Mouse (Mus musculus) left cerebral cortex, postnatal 25 days (tissue): Measurements from ENCODE around the gene Crygs. TPM values are rescaled to one million over a fixed set of nuclear protein-coding genes. Genes with fewer than 3 reads are reported as not detected.
"Not testable (repeated sequence)": the region's sequence is repeated elsewhere in the genome, so short reads cannot be mapped to it uniquely, and the experiment has no call there.

Source experiments
- DNase-seq, 2 experiments: peaks; one replicate each; pipeline ENCODE4 v3.0.0; 2022; ENCODE audit warnings: low spot score in 2 of 2, mixed read lengths in 1 of 2
- intact Hi-C: fragments of 180-260 bp; cut with DNase I; formaldehyde crosslinking; loops from one replicate; pipeline ENCODE4 v1.15.1; 2025
- total RNA-seq, 2 experiments: library from RNA; stranded (reverse); gene quantifications; 2 replicates each; pipeline ENCODE4 v1.2.3; 2021

Gene Crygs
- total RNA-seq, 2 experiments from 2014 or later, result 0.44 TPM; not detected in 1

DNA sequence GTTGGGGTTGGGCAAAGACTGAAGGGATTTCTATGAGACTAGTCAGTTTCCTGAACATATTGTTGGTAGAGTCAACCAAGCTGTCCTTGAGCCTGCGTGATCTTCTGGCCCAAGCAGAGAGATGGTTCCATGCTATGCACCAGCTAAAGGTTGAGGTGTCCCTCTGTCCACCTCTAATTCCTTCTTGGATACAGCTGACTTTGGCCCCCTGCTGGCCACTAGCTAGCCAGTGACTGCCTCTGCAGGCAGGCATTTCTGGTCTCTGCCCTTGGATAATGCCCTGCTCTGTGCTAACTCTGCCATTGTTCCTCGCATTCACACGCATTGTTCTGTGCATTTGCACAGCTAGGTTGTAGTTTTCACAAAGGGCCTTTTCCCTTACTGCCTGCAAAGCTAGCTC lies 15.9 kb downstream of the Crygs start:
- no peak for DNase-seq
- intact Hi-C loops, result no loop called here

DNA sequence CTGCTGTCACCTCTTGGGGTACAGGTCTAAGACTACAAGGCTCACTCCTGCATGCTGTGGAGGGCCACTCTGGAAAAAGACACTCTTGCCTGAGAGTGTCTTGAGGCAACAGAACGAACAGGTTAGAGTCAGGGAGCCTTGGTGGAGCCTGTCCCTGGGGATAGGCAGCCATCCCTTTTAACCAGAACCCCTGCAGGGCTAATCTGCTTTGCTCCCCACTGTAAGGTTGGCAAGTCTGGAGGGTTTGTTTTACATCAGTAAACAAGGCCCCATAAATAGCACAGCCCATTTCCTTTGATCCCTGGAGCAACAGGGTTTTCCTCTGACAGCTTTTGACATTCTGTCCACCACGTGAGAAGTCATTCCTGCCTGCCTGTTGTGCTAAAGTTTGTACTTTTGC lies 20.1 kb downstream of the Crygs start:
- intact Hi-C loops, result no loop called here
- no peak for DNase-seq

DNA sequence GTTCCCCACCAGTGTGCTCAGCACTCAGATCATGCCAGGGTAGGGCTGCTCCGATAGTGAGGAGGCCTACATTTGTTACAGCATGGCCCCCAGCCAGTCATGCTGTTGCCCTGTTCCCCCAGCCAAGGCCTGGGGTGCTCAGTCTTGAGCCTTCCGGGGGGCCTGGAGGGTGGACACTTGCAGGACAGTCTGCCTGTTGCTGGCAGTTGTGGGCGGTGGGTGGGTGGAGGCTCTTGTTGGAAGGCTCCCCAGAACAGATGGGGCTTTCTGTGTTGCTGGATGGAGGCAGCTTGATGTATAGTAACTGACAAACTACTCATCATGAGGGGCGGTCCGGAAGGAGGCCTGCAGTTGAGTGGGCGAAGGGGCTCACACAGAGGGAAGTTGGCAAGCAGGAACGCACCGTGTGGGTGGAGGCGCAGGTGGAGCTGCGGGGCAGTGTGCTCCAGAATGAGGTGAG lies 21.4 kb downstream of the Crygs start:
- DNase-seq, result peak; percentile 74 to 94
- intact Hi-C loops, result loop anchor here (5.0 kb wide), 1 partner anchor 128 kb away; no protein-coding TSS in a partner anchor

DNA sequence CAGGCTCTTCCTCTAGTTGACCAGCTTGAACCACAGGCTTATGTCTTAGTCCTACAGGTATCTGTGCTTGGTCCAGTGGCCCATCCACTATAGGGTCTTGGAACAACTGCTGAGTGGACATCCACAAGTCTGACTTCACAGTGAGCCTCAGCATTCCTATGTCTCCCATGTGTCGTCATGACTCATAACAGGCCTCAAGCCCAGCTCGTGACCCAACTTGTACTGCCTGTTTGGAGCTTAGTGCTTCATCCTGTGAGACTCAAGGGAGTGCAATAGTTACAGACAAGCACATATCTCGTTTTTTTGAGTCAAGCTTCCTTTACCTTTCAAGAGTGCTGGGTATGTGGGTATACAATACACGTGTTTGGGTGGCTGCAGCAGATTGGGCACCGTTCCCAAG lies 28.7 kb downstream of the Crygs start:
- intact Hi-C loops, result no loop called here
- DNase-seq, result no peak

DNA sequence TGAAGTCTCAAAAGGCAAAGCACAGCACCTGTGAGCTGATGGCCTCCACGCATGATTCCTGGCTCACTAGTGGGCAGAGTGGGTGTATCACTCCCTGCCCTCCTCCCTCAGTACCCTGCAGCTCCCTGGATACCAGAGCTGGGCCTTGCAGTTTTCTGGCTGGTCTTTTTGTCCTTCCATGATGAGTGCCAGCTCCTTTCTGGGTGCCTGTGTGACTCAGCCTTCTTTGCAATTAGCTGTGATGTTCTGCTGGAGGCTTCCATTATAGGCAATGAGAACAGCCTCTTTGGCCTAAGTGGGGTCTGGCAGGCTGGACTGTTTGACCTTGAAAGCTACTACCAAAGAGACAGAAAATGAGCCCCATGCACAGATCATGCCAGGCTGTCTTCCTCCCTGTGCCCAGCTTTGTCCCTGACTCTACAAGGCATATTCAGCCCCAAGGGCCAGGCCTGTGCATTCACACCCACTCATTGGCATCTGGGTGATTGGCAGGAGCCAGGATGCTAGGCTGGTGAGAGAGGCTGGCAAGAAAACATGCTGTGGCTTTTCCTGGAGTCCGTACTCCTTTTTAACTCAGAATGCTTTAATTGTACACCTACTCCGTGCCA lies 32.0 kb downstream of the Crygs start:
- intact Hi-C loops, result no loop called here
- DNase-seq, result peak in 1 of 2 experiments; percentile 46

DNA sequence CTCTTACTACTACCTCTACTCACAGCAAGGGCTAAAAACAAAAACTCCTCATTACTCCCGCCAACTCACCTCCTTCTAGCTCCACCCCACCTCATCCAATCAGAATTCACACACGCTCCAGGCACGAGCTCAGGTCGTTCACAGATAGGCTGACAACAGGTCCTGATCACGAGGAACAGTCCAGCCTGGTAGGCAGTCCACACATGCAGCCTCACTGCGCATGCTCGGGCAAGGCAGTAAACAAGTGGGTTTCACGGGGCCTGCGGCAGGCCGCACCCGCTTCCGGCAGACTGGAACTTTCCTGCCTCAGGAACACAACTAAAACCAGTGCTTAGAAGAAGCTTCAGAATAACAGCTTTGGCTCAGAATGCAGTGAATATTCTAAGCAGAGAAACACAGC lies 33.1 kb downstream of the Crygs start:
- DNase-seq, intact Hi-C loops: not testable (repeated sequence)

DNA sequence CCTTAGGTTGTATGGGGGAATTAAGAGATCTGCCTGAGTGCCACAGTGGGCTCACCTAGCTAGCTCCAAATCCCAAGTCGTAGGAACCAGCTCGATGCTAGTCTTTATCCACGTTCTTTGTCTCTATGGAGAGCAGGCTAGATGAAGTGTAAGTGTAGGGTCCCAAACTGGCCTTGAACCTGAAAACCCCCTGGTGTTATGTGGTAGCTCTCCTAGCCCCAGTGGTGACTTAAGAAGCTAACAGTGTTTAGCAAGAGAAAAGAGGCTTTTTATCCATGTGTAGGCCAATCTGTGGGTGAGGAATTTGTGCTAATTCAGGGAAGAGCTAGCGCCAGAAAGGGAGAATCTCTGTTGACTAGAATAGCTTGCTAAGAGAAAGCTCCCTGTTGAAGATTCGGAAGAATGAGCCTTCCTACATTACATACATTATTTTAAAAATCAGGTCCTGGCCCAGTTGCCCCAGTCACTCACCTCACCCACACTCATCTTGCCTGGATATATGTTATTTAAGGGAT lies 35.8 kb downstream of the Crygs start:
- DNase-seq, result peak in 1 of 2 experiments; percentile 31
- intact Hi-C loops, result no loop called here

DNA sequence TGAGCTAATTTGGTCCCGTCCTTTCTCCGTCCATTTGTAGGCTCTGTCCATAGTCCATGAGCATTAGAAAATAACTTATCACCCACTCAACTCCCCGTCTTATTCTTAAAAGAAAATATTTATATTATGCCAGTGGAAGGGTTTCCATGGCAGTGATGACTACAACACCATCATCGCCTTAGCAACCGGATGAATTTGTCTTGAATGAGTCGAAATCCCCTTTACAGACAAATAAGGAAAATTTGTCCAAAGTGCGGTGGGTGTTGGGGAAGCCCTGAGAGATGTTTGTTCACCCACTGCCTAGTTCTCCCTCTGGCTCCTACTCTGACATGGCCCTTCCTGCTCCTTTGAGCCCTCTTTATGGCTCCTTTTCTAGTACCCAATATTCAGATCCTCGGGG lies 42.7 kb downstream of the Crygs start:
- peak; percentile 30 to 68 for DNase-seq
- intact Hi-C loops, result no loop called here

DNA sequence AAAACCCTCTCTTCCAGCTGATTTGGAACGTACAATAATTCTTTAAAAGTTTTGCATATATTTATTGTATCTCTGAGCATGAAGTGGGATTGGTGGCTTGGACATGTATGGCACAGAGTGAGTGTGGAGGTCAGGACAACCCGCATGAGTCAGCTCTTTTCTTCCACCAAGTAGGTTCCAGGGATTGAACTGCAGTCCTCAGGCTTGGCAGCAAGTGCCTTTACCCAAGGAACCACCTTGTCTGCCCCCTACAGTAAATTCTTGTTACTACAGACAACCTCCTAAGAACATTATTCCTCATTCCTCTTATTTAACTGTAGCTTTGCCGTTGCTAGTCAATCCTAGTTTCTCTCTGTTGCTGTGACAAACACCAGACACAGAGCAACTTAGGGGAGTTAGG lies 44.0 kb downstream of the Crygs start:
- intact Hi-C loops, result no loop called here
- DNase-seq, result no peak

DNA sequence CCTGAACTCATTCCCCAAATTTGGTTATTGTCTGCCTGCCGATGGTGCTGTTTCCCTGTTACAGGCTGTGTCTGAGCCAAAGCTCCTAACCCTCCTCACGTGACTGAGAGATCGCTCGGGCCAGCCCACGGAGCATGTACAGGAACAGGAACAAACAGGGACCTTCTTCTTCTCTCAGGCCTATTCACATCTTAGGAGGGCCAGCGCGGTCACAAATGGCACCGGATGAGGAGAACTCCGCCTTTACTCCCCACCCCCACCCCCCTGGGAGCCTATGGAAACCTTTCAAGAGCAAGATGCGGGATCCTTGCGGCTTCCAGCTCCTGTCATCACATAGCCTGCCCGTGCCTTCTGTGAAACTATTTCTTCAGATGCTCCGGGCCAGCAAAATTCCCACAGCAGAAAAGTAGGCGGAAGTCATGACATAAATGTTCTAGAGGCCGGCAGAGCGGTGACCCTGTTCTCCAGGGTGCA lies 44.6 kb downstream of the Crygs start:
- DNase-seq, result no peak
- intact Hi-C loops, result no loop called here

DNA sequence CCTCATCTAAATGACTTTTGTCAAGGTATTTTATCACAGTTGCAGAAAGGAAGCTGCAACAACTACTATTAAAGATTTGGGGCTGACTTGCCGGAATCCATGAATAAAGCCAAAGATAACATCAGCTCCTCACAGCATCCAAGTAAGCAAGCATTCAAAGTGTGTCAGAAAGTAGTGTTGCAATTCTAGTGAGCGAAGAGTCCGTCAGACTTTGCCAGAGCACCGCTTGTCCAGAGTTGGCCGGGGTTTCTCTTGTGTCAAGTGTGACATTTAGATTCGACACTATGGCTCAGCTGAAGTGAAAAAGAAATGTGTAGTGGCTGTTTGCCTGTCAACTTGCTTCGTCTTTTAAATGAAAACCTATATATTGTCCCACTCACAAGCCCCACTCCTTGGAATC lies 45.8 kb downstream of the Crygs start:
- DNase-seq, result no peak
- intact Hi-C loops, result no loop called here

Other genes starting within 250 kb of the Crygs start
- 10 to 100 TPM; 47.4 to 54.7 TPM for gene Dgkg, start 154.4 kb downstream of the Crygs start, total RNA-seq
- gene Tbccd1, start 46.1 kb upstream of the Crygs start, total RNA-seq, result 10 to 100 TPM; 13.8 to 14.2 TPM
- gene Dnajb11, start 46.3 kb upstream of the Crygs start, total RNA-seq, result 10 to 100 TPM; 78.6 to 82.0 TPM
- not detected for gene Ahsg, start 79.7 kb upstream of the Crygs start, total RNA-seq
- gene Fetub, start 106.8 kb upstream of the Crygs start, total RNA-seq, result not detected
- not detected for gene Hrg, start 139.5 kb upstream of the Crygs start, total RNA-seq
- not detected for gene Kng2, start 217.9 kb upstream of the Crygs start, total RNA-seq
- not detected for gene Kng1, start 246.3 kb upstream of the Crygs start, total RNA-seq